Mouse (Mus musculus) c-Kit-negative CD71-positive TER-119-positive erythroid progenitor cells, embryonic 14.5 days (primary cell): ENCODE measurements around the gene Rala.

Source experiments
- DNase-seq: peaks from one replicate; pipeline ENCODE4 v3.0.0-alpha.2; 2013; ENCODE audit warnings: low read depth, low spot score

The Rala gene

GRCm38 (mm10) chr13:17884211-17884610, 59.8 kb downstream of the Rala start:
- DNase-seq: no peak

DNA sequence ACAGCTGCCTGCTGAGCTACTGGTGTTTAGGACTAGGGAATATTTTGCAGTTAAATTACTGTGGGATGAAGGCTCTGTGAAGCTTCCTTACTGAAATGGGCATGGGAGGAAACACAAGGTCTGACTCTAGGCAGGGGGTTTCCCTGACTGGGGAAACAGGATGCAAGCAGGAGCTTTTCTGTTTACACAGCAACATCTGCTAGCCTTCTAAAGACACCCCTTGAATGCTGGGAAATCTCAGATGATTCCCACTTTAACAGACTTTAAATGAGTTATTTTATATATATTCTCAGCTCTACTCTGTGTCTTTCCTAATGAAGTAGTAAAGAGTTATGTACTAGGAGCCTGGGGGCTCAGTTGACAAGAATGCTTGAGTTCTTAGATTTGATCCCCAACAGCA, 65.0 kb downstream of the Rala start:
- DNase-seq: no peak

DNA sequence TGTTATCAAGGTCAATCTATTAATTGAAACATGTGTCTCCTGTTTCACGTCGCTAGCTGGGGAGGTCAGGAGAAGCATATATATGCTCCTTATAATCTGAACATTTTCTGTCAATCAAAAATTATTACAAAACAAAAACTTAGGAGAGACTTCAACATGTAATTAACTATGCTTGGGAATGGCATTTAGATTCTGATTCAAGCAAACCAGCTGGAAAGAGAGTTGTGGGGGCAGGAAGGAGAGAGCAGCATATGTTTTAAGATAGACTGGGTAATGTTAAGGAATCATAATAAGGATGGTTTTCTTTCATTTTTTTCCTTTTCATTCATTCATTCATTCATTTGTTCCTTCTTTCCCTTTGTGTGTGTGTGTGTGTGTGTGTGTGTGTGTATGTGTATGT, 77.3 kb downstream of the Rala start:
- DNase-seq: no peak

DNA sequence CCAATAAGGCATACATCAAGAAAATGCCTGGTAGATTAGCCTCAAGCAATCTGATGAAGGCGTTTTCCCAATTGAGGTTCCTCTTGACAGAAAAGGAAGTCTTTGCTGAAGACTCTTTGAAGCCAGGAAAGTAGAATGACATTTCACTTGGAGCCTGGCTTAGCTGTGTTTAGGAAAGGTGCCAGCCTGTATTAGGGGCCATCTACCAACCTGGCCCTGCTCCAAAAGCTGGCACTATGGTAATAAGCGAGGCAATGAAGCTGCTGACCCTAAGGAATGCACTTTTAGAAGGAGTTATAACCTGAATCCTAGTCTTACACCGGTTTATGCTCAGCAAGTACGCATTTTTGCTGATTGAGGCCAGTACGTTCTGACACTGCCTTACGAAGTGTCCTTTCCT, 83.5 kb downstream of the Rala start:
- no peak for DNase-seq

DNA sequence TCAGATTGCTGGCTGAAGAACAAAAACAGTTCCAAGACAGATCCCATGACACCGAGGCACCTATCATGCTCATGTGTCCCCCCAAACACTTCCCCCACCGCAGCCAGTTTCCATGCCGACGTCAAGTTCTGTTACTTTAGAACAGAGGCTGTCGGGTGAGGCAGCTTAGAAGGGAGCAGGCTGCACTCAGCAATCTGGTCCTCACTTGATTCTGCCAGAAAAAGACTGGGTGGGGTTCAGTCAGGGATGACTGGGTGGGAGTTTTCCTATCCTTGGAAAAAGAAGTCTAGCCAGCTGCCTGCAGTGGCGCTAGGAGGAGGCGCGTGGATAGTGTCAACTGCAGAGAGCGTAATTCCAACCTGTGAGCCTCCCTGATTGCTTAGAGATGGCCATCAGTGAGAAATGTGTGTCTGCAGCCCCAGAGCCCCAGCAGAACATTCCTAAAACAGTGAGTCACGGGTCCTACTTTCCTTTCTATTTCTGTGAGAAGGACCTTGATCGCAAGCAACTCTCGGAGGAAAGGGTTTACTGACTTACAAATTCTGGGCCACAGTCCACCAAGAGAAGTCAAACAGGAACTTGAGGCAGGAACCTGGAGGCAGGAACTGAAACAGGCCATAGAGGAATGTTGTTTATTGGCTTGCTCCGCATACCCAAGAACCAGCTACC, 84.5 kb downstream of the Rala start:
- no peak for DNase-seq

GRCm38 (mm10) chr13:17857046-17857445, 87.0 kb downstream of the Rala start:
- no peak for DNase-seq

DNA sequence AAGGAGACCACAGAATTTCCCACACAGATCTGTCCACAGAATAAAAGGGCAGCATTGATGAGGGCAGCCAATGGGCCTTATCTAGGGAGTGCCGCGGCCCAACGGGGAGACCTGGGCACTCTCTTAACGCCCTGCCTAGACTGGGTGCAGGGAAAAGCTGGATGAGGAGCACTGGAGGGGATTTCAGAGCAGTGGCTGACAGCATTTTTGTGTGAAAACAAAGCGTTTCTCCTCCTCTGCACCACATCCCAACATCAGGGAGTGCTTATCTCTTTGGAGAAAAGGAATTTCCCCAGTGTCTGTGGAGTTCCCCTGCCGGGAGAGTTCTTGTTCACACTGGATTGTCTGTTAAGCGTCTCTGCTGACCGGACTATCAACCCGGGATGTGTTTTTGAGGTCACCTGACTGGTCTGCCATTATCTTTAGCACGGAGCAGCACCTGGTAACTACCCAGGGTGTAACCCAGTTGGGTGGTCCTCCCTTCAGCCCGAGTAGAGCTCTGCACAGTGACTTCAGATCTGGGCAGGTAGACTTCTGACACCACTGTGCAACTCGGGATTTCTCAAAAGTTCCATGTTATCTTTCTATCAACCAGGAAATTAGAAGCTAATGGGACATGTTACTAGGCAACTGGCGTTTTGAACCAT, 88.4 kb downstream of the Rala start:
- DNase-seq: no peak

- DNase-seq: no peak
Observed at GRCm38 (mm10) chr13:17854755-17855154, 89.3 kb downstream of the Rala start.

DNA sequence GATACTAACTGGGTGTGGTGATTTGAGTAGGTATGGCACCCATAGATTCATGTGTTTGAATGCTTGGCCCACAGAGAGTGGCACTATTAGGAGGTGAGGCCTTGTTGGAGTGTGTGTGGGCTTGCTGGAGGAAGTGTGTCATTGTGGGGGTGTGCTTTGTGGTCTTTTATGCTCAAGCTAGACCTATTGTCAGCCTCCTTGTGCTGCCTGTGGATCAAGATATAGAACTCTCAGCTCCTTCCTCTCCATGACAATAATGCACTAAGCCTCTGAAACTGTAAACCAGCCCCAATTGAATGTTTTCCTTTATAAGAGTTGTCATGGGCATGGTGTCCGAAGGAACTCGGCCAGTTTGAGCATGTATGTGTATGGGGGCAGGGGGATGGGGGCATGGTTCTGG, 100.7 kb downstream of the Rala start:
- no peak for DNase-seq

DNA sequence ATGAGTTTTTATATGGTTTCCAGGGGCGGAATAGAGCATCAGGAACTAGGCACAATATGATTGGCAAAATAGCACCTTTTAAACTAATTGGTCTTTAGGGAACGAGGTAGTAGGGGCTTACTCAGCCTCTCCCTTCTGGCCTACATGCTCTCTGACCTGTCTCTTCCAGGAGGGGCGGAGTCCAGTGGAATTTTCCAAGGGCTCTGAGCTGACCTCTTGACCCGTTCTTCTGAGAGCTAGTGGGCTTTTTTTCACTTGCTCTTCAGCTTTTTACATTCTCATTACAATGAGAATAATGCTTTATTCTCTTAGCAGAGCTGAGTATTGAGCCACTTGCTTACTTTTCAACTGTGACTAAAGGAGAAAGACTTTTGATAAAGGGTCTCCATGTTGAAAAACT, 101.3 kb downstream of the Rala start:
- no peak for DNase-seq

DNA sequence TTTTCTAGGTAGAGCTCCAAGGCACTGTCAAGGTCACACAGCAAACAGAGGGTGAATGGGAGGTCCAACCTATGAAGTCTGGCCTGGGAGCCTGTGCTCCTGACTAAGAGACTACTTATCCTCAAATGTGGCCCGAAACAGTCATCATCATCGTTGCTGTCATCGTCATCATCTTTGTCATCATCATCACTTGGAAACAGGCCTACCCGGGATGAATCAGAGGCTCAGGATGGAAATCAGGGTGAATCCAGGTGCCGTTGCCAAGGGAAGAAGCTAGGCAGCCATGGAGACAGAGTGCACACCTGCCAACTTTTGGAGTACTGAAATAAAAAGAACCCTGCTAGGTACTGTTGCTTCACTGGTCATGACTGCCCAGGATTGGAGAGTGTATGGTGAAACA, 104.9 kb downstream of the Rala start:
- DNase-seq: no peak

GRCm38 (mm10) chr13:17838484-17838851, 105.6 kb downstream of the Rala start:
- DNase-seq: peak; percentile 40

- DNase-seq: peak; percentile 9
Observed at GRCm38 (mm10) chr13:17837610-17838483, 106.2 kb downstream of the Rala start.

DNA sequence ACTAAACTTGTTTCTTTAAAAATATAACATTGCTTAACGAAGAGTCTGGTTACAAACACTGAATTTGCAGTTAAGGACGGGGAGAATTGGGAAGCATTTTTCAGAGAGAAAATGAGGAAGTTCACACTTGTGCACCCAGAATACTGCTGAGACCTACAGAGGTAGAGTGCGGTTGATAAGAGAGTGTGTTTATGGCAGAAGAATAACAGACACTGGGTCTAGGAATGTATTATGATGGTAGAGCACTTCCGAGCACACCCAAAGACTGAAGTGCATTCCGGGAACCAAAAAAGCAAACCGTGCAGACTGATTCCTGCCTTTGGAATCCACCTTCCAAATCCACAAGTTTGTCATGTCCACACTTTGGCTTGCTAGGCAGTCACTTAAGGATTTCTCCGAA, 107.2 kb downstream of the Rala start:
- no peak for DNase-seq

- no peak for DNase-seq
Observed at GRCm38 (mm10) chr13:17832940-17833339, 111.1 kb downstream of the Rala start.
